Mouse (Mus musculus) testis, adult 2 months (tissue): Measurements from ENCODE around the gene Trp53rkb.

Source experiments
- CTCF ChIP-seq: fragments of 200-500 bp; IDR thresholded peaks from 2 replicates; pipeline ENCODE4 v1.5.1; 2012; ENCODE audit warnings: low read depth, mild to moderate bottlenecking, inconsistent platforms, low read length, moderate library complexity; ENCODE audit not compliant: control insufficient read depth, insufficient read depth, insufficient replicate concordance
- POLR2A ChIP-seq: fragments of 200-500 bp; IDR thresholded peaks from 2 replicates; pipeline ENCODE4 v1.6.1; 2012; ENCODE audit warnings: low read depth, mild to moderate bottlenecking, inconsistent platforms, low read length, moderate library complexity; ENCODE audit not compliant: control insufficient read depth

DNA sequence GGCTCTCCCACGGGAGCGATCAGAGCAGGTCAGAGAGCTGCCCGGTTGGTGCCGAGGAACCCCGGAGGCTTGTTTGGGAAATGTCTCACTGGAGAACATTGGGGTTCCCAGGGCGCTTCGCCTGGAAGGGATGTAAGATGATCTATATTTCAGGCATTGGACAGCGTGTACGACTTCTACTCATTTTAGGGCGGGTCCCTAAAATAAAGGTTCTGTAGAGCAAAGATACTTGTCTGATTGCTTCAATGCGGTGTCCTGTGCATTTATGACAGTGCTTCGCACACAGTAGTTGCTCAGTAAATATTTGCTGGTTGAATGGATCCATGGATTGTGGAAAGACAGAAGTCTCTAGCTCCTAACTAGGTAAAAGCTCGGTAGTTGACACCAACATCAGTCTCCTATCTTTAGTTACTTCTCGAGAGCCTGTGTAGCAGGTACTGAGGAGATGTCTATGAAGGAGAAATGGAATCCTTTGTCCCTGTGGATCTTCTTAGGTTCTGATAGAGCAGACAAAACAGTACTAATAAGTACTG lies 13.9 kb downstream of the Trp53rkb start:
- TF ChIP-seq POLR2A (no peak), CTCF (no peak)
